Mouse (Mus musculus): ENCODE measurements around the gene Orc3. TPM values are rescaled to one million over a fixed set of nuclear protein-coding genes. Genes with fewer than 3 reads are reported as not detected.

Gene Orc3
- polyA plus RNA-seq, 1 experiment from 2014 or later, result 82.5 TPM

DNA sequence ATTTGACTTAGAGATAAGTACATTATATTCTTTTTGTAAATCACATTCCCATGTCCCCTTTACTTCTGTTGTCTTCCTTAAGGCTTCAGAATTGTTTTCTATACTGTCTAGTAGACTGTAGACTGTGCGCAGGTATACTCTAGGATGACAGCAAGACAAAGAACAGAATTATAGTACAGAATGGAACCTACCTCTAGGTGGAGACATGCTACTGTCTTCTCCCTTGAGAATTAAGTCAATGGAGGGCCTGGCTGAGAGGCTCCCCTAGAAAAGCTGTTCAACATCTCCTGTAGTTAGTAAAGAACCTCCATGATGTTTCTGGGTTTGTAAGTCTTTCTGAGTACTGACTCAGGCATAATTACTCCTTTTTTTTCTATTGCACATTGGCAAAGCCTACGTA lies 37.7 kb downstream of the Orc3 start:
- Histone ChIP-seq H3K9me3 (ENCODE audit: control insufficient read depth, low read length) (no peaks in the 10 kb centered on the region), H3K4me2 (ENCODE audit: low read depth, low read length) (no peak overlapping the region), H3K27me3 (replicated peaks; ENCODE audit: control insufficient read depth, insufficient read depth, low read length) (no peaks in the 10 kb centered on the region), H3K9ac (ENCODE audit: low read depth, low read length) (no peak overlapping the region), H3K27ac (replicated peaks; ENCODE audit: low read depth, low read length) (no peak overlapping the region), H3K4me3 (ENCODE audit: low read depth, low read length) (no peak overlapping the region), H3K4me1 (ENCODE audit: control insufficient read depth, insufficient read depth, low read length) (no peaks in the 10 kb centered on the region), H3K36me3 (ENCODE audit: control insufficient read depth, insufficient read depth, low read length) (peaks cover 91% of the 10 kb centered on the region)
- ATAC-seq (ENCODE audit: low read depth) (no peak), DNase-seq (ENCODE audit: low spot score) (no peak)
- 95% methylated on average over 2 of the region's 2 CpGs for WGBS

GRCm38 (mm10) chr4:34572876-34573275 lies 41.9 kb downstream of the Orc3 start:
- H3K27me3 ChIP-seq (replicated peaks; ENCODE audit: control insufficient read depth, insufficient read depth, low read length), result no peaks in the 10 kb centered on the region
- H3K36me3 ChIP-seq (ENCODE audit: control insufficient read depth, insufficient read depth, low read length), result peaks cover 92% of the 10 kb centered on the region
- 59% methylated on average over 2 of the region's 2 CpGs for WGBS
- ATAC-seq (ENCODE audit: low read depth) (no peak; the same call in 1 of the 2 replicates), DNase-seq (ENCODE audit: low spot score) (no peak)
- no peak overlapping the region for H3K4me3 ChIP-seq (ENCODE audit: low read depth, low read length)
- no peak overlapping the region for H3K9ac ChIP-seq (ENCODE audit: low read depth, low read length)
- H3K4me2 ChIP-seq (ENCODE audit: low read depth, low read length), result no peak overlapping the region
- H3K4me1 ChIP-seq (ENCODE audit: control insufficient read depth, insufficient read depth, low read length), result no peaks in the 10 kb centered on the region
- H3K9me3 ChIP-seq (ENCODE audit: control insufficient read depth, low read length), result no peaks in the 10 kb centered on the region
- no peak overlapping the region for H3K27ac ChIP-seq (replicated peaks; ENCODE audit: low read depth, low read length)

DNA sequence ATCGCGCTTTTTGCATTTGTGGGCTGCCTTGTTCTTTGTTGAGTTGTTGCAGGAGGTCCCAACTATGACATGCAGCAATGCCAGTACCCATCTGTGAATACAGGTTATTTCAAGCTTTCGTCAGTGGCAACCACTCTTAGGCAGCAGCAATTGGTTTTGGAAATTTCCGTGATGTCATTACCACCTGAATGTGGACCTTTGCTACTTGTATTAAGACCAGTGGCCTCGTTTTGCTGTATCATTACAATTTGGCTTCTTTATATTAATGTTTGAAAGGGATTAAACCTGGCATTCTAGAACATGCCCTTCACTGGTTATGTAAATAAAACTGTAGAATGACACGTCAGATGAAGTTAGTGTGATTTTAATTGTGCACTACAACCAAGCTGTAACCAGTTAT lies 48.5 kb downstream of the Orc3 start:
- no peak for DNase-seq (ENCODE audit: low spot score)
- Histone ChIP-seq H3K36me3 (ENCODE audit: control insufficient read depth, insufficient read depth, low read length) (peaks cover 68% of the 10 kb centered on the region), H3K4me2 (ENCODE audit: low read depth, low read length) (no peak overlapping the region), H3K27me3 (replicated peaks; ENCODE audit: control insufficient read depth, insufficient read depth, low read length) (no peaks in the 10 kb centered on the region), H3K4me1 (ENCODE audit: control insufficient read depth, insufficient read depth, low read length) (no peaks in the 10 kb centered on the region), H3K27ac (replicated peaks; ENCODE audit: low read depth, low read length) (no peak overlapping the region), H3K9ac (ENCODE audit: low read depth, low read length) (no peak overlapping the region), H3K9me3 (ENCODE audit: control insufficient read depth, low read length) (no peaks in the 10 kb centered on the region), H3K4me3 (ENCODE audit: low read depth, low read length) (no peak overlapping the region)
- ATAC-seq (ENCODE audit: low read depth), result no peak
- WGBS, result 88% methylated on average over 6 of the region's 6 CpGs

DNA sequence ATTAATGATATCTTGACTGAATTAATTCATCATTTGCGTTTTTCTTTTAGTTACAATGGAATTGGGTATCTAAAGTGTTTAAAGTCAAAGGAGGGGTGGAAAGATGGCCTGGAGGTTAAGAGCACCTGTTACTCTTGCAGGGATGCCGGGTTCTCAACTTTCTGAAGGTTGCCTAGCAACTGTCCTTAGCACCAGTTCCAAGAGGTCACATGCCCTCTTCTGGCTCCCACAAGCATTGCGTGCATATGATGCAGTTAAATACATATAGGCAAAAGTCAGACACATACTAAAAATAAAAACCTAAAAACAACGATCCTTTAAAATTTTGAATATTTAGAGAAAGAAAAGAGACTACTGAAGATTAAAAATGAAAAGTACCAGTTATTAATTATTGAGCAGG lies 53.8 kb downstream of the Orc3 start:
- Histone ChIP-seq H3K27ac (replicated peaks; ENCODE audit: low read depth, low read length) (no peak overlapping the region), H3K36me3 (ENCODE audit: control insufficient read depth, insufficient read depth, low read length) (peaks cover 21% of the 10 kb centered on the region), H3K4me2 (ENCODE audit: low read depth, low read length) (no peak overlapping the region), H3K4me3 (ENCODE audit: low read depth, low read length) (no peak overlapping the region), H3K4me1 (ENCODE audit: control insufficient read depth, insufficient read depth, low read length) (peaks cover 9% of the 10 kb centered on the region; the same call in 1 of the 2 replicates), H3K27me3 (replicated peaks; ENCODE audit: control insufficient read depth, insufficient read depth, low read length) (no peaks in the 10 kb centered on the region), H3K9me3 (ENCODE audit: control insufficient read depth, low read length) (no peaks in the 10 kb centered on the region), H3K9ac (ENCODE audit: low read depth, low read length) (no peak overlapping the region)
- 55% methylated on average over 4 of the region's 4 CpGs for WGBS
- ATAC-seq (ENCODE audit: low read depth), result no peak
- DNase-seq (ENCODE audit: low spot score), result peak; percentile 68

GRCm38 (mm10) chr4:34556183-34556582 lies 58.6 kb downstream of the Orc3 start:
- H3K4me3 ChIP-seq (ENCODE audit: low read depth, low read length), result no peak overlapping the region
- H3K9me3 ChIP-seq (ENCODE audit: control insufficient read depth, low read length), result no peaks in the 10 kb centered on the region
- H3K36me3 ChIP-seq (ENCODE audit: control insufficient read depth, insufficient read depth, low read length), result no peaks in the 10 kb centered on the region
- no peaks in the 10 kb centered on the region for H3K27me3 ChIP-seq (replicated peaks; ENCODE audit: control insufficient read depth, insufficient read depth, low read length)
- peaks cover 16% of the 10 kb centered on the region; the same call in 1 of the 2 replicates for H3K4me1 ChIP-seq (ENCODE audit: control insufficient read depth, insufficient read depth, low read length)
- ATAC-seq (ENCODE audit: low read depth), result no peak
- H3K9ac ChIP-seq (ENCODE audit: low read depth, low read length), result no peak overlapping the region
- H3K4me2 ChIP-seq (ENCODE audit: low read depth, low read length), result no peak overlapping the region
- H3K27ac ChIP-seq (replicated peaks; ENCODE audit: low read depth, low read length), result no peak overlapping the region
- no peak for DNase-seq (ENCODE audit: low spot score)

GRCm38 (mm10) chr4:34555604-34556003 lies 59.1 kb downstream of the Orc3 start:
- H3K4me1 ChIP-seq (ENCODE audit: control insufficient read depth, insufficient read depth, low read length), result peaks cover 16% of the 10 kb centered on the region; the same call in 1 of the 2 replicates
- no peak overlapping the region for H3K4me2 ChIP-seq (ENCODE audit: low read depth, low read length)
- no peaks in the 10 kb centered on the region for H3K9me3 ChIP-seq (ENCODE audit: control insufficient read depth, low read length)
- no peaks in the 10 kb centered on the region for H3K36me3 ChIP-seq (ENCODE audit: control insufficient read depth, insufficient read depth, low read length)
- no peaks in the 10 kb centered on the region for H3K27me3 ChIP-seq (replicated peaks; ENCODE audit: control insufficient read depth, insufficient read depth, low read length)
- no peak overlapping the region for H3K27ac ChIP-seq (replicated peaks; ENCODE audit: low read depth, low read length)
- ATAC-seq (ENCODE audit: low read depth) (no peak), DNase-seq (ENCODE audit: low spot score) (no peak)
- WGBS, result 95% methylated on average over 3 of the region's 3 CpGs
- H3K4me3 ChIP-seq (ENCODE audit: low read depth, low read length), result no peak overlapping the region
- no peak overlapping the region for H3K9ac ChIP-seq (ENCODE audit: low read depth, low read length)

GRCm38 (mm10) chr4:34554596-34554995 lies 60.1 kb downstream of the Orc3 start:
- peaks cover 16% of the 10 kb centered on the region; the same call in 1 of the 2 replicates for H3K4me1 ChIP-seq (ENCODE audit: control insufficient read depth, insufficient read depth, low read length)

DNA sequence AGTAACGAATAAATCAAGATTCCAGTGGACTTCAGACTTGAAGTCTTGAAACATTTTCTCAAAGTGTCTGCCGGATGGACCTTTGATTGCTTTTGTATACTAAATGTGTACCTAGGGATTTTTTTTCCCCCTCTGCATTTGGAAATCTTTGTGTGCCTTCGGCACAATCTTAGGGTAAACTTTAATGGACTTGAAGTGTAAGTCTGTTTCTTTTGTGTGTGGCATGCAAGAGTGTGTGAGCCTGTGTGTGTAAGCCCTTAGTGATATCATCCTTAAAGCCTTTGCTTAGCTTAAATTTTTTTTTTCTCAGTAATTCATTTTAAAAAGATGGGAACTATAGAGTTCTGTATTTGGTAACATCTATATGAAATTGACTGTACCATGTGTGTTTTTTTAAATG lies 62.8 kb downstream of the Orc3 start:
- ATAC-seq (ENCODE audit: low read depth) (no peak), DNase-seq (ENCODE audit: low spot score) (no peak)
- H3K27me3 ChIP-seq (replicated peaks; ENCODE audit: control insufficient read depth, insufficient read depth, low read length), result no peaks in the 10 kb centered on the region
- H3K4me3 ChIP-seq (ENCODE audit: low read depth, low read length), result peak overlapping the region; percentile 95
- H3K27ac ChIP-seq (replicated peaks; ENCODE audit: low read depth, low read length), result peak overlapping the region; percentile 92
- no peaks in the 10 kb centered on the region for H3K36me3 ChIP-seq (ENCODE audit: control insufficient read depth, insufficient read depth, low read length)
- peaks cover 13% of the 10 kb centered on the region; the same call in 1 of the 2 replicates for H3K4me1 ChIP-seq (ENCODE audit: control insufficient read depth, insufficient read depth, low read length)
- WGBS, result 16% methylated on average over 3 of the region's 3 CpGs
- H3K9ac ChIP-seq (ENCODE audit: low read depth, low read length), result peak overlapping the region; percentile 94
- H3K4me2 ChIP-seq (ENCODE audit: low read depth, low read length), result peak overlapping the region; percentile 62
- no peaks in the 10 kb centered on the region for H3K9me3 ChIP-seq (ENCODE audit: control insufficient read depth, low read length)

More at GRCm38 (mm10) chr4:34554596-34554995, 60.1 kb downstream of the Orc3 start:
- no peaks in the 10 kb centered on the region for H3K9me3 ChIP-seq (ENCODE audit: control insufficient read depth, low read length)
- H3K27me3 ChIP-seq (replicated peaks; ENCODE audit: control insufficient read depth, insufficient read depth, low read length), result no peaks in the 10 kb centered on the region
- no peak for DNase-seq (ENCODE audit: low spot score)
- no peaks in the 10 kb centered on the region for H3K36me3 ChIP-seq (ENCODE audit: control insufficient read depth, insufficient read depth, low read length)
- H3K27ac ChIP-seq (replicated peaks; ENCODE audit: low read depth, low read length), result no peak overlapping the region
- no peak for ATAC-seq (ENCODE audit: low read depth)
- no peak overlapping the region for H3K9ac ChIP-seq (ENCODE audit: low read depth, low read length)
- no peak overlapping the region for H3K4me3 ChIP-seq (ENCODE audit: low read depth, low read length)
- H3K4me2 ChIP-seq (ENCODE audit: low read depth, low read length), result no peak overlapping the region
- 49% methylated on average over 1 of the region's 1 CpGs for WGBS

- Histone ChIP-seq H3K4me2 (ENCODE audit: low read depth, low read length) (peak overlapping the region; percentile 62), H3K4me1 (ENCODE audit: control insufficient read depth, insufficient read depth, low read length) (peaks cover 6% of the 10 kb centered on the region; the same call in 1 of the 2 replicates), H3K36me3 (ENCODE audit: control insufficient read depth, insufficient read depth, low read length) (no peaks in the 10 kb centered on the region), H3K27ac (replicated peaks; ENCODE audit: low read depth, low read length) (peak overlapping the region; percentile 92), H3K27me3 (replicated peaks; ENCODE audit: control insufficient read depth, insufficient read depth, low read length) (no peaks in the 10 kb centered on the region), H3K4me3 (ENCODE audit: low read depth, low read length) (peak overlapping the region; percentile 95), H3K9ac (ENCODE audit: low read depth, low read length) (peak overlapping the region; percentile 94), H3K9me3 (ENCODE audit: control insufficient read depth, low read length) (no peaks in the 10 kb centered on the region)
- DNase-seq (ENCODE audit: low spot score), result peak; percentile 90
- 0% methylated on average over 17 of the region's 50 CpGs for WGBS
- peak; percentile 64 for ATAC-seq (ENCODE audit: low read depth)
Measured at GRCm38 (mm10) chr4:34551098-34551809, 63.5 kb downstream of the Orc3 start.
